Mouse (Mus musculus) retina, adult 2 months (tissue): ENCODE data around the gene Acaca.
"Not testable (repeated sequence)": the region's sequence is repeated elsewhere in the genome, so short reads cannot be mapped to it uniquely, and the experiment has no call there.

Experiments
- DNase-seq: peaks from one replicate; pipeline ENCODE4 v3.0.0-alpha.2; 2012; ENCODE audit warnings: low read depth, low spot score

Gene Acaca

DNA sequence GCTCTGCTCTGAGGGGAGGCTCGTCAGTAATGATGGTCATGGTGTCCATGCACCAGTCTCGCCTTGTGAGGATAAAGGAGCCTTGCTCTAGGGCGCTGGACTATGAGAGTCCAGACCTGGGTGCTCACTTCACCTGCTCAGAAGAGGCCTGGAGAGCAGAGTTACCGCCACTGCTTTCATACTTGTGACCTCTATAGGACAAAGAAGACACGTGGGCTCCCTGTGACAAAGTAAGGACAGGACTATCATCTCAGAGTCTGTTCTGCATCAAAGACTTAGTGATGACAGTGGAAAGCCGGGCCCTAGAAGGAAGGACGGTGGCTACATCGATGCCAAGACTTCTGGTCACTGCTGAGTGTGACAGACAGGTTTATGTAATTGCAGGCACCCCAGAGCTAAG lies 261.7 kb downstream of the Acaca start:
- no peak for DNase-seq

DNA sequence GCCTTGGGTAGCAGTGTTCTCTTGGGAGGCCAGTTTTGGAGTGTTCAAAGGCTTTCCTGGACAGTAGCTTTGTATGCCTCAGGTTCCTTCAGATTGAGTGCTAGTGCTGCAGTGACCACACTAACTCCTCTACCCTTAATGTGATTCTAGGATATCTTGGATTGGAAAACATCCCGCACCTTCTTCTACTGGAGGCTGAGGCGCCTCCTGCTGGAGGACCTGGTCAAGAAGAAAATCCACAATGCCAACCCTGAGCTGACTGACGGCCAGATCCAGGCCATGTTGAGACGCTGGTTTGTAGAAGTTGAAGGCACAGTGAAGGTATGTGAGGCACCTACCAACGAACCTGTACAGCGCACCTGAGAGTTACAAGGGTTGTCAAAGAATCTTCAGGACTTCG lies 262.6 kb downstream of the Acaca start:
- not testable (repeated sequence) for DNase-seq

DNA sequence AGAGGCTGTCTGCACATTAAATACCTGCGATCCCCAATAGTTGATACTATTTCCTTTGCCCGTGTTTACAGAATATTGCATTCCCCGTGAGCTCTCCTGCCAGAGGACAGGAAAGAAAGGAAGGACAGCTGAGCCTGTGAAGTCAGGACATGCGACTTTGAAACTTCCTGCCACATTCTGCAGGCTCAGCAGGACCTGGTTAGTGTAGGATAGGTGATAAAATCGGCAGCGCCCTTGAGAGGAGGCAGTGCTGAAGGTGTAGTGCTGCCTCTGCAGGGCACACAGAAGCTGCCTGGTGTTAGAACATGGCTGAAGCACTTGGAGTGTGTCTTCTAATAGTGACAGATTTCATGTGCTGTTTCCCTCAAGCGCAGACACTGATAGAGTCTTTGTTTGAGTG lies 264.1 kb downstream of the Acaca start:
- no peak for DNase-seq

DNA sequence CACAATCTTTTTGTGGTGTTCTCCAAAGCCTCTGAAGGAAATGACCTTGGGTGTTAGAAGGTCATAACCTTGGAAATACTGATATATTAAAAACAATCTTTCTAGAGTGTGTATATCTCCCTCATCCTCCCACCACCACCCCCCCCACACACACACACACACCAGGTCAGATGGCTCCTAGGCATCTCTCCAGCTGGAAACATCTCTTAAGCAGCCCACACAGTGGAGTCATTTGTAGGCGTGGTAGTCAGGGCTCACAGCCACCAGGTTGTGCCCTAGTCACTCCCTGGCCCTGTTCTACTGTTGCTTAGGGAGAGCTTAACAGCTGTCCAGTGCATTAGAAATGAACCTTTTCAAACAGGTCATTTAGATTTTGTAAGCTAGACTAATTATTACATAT lies 265.5 kb downstream of the Acaca start:
- DNase-seq = no peak

DNA sequence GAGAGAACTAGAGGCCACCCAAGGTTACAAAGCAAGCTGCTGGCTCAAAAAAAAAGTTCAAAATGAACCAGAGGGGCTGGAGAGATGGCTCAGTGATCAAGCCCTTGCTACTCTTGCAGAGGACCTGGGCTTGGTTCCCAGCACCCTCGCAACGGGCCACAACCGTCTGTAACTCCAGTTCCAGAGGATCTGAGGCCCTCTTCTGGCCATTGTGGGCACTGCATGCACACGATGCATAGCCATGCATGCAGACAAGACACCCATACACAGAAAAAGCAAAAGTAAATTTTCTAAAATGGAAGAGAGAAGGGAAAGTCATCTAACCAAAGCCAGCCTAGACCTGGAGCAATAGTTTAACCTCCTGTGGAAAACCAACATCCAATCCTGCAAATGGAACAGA lies 277.3 kb downstream of the Acaca start:
- no peak for DNase-seq

DNA sequence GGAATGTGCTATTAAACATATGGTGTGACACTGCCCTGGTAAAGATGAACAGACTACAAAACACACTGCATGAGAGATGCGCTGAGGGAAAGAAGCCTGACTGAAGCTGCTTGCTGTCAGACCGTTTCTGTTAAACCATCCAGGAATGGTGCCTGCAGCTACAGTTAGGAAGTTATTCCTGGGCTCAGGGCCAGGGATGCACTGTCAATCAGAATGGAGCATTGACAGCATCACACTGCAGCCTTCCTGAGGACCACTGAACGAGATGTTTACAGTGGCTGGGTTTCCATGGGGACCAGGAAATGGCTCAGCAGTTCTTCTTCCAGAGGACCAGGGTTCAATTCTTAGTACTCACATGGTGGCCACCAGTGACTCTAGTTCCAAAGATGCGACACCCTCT lies 280.9 kb downstream of the Acaca start:
- DNase-seq = no peak

DNA sequence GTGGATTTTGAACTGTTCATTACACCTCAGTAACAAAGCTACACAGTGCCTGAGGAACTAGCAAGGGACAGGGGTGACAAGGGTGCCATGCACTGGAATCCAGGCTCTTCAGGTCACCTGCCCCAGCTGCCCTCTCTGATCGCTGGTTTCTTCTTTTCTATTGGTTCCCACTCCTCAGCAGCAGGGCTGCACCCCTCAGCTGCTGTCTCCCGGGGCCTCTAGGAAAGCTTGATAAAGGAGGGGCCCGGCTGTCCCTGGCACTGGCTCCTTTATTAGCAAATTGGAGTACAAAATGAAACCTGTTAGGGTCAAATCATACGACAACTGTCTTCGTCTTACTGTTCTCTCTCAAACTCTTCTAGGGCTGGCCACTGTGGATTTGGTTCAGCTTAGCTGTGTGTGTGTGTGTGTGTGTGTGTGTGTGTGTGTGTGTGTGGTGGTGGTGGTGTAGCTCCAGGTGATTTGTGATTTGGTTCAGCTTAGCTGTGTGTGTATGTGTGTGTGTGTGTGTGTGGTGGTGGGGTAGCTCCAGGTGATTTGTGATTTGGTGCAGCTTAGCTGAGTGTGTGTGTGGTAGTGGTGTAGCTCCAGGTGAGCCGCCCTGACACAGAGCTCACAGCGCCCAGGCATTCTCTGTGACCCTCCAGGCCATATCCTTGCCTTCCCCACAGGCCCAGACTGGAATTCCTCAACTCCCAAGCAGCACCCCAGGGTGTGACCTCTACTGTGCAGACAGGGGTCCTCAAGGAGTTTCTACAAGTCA lies 281.6 kb downstream of the Acaca start:
- no peak for DNase-seq

DNA sequence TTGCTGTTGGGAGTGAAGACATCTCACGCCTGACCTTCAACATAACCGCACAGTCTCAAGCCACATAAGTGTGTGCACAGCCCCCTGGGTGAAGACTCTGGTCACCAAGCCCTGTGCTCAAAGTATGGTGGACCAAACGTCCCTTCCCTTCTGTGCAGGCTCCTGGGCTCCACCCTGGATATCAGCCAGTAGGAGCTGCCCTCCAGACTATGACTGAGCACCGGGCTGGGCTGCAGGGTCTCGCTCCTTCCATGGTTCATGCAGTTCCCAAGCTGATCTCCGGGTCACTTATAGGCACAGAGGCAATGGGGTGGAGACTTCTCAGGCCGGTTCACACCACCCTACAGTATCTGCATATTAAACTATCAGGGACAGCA lies 282.2 kb downstream of the Acaca start:
- no peak for DNase-seq

DNA sequence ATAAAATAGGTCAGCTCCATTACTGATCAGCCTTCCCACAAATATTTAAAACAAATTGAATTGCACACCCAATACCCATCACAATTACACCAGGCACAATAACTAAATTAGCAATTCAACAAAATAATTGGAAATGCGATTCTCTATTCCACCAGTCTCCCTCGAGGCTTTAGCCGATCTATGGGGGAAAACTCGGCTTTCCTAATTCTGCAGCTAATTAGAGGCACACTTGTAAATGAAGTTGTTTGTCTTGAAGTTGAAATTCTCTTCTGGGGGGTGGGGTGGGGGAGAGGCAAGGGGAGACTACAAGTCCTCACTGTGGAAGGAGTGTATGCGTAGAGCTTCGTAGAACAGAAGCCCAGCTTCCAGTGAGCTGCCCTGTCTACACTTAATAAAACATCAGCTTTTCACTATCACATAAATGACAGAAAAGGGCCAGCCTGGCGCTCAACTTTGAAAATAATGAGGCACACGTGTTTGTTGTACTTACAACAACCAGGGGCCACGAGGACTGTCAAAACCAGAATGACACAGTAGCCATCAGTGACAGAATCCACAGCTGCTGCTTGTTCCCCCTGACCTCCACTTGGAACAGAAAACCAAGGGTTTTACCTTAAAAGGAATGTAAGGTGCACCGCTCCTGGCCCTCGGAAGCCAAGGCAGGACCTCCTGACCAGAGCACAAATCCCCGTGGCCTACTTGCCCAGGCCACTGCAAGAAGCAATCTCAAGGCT lies 282.9 kb downstream of the Acaca start:
- no peak for DNase-seq

DNA sequence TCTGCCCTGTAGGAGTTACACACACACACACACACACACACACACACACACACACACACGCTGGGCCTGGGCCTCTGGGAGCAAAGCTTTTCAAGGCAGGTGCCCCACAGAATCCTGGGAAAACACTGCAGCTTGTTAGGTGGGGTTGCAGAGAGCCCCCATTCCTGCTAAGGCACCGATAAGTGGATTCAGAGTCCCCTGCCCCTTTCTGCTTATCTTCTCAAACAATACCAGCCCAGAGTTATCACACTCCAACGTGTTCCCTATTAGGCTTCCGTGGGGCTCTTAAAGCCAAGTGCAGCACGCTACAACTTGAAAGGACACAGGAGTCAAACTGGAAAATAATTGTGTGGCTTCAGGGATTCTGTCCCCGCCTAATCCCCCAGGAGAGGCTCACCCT lies 283.6 kb downstream of the Acaca start:
- no peak for DNase-seq

DNA sequence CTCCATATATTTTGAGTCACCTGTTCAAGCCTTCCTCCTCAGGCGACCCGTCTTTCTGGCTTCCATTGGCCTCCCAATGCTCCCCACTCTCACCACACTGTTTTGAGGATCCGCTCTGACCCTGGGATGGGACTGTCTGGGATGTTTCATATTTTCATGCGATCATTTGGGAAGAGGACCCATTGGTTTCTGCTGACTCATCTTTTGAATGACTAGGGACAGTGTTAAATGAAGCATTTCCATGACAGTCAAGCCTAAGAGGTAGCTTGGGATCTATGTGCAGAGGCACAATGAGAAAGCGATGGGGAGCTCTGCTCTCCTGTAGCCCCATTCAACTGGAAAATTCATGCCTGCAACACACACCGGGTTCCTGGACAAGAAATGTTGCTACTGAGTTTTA lies 291.3 kb downstream of the Acaca start:
- no peak for DNase-seq

DNA sequence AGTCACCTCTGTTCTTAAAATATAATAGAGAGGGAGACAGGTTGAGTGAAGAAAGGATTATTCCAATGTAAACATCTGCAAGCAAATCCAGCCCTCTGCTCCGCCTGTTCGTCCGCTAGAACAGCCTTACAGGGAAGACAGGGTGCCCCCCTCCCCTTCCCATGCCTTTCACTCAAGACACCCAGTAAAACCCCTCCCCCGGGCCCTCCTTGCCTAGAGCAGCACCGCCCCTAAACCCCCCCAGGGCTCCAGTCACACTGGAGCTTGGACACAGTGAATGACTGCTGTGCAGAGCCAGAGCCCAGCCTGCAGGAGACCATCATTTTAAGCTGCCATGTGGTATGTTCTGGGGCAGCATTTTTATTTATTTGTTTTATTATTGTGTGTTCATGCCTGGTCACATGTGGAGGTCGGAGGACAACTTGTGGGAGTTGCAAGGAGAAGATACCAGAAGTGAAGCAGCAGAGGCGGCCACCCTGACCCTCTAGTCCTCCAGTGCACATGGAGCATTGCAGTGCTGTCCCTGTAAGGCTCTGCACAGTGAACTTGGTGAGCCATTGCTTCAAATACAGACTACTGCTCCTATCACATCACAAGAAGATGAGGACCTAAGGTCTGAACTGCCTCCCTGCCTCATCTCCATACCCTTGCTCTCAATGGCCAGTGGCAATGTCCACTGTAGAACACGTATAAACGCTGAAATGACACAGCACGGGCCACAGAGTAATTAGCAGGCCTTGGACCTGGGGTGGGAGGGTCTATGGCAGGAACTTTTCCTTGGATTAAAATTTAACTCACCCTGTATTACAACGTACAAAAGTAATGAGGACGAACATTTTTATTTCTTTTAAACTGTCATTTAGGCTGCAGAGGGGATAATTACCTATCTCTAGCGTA lies 296.5 kb downstream of the Acaca start:
- no peak for DNase-seq

DNA sequence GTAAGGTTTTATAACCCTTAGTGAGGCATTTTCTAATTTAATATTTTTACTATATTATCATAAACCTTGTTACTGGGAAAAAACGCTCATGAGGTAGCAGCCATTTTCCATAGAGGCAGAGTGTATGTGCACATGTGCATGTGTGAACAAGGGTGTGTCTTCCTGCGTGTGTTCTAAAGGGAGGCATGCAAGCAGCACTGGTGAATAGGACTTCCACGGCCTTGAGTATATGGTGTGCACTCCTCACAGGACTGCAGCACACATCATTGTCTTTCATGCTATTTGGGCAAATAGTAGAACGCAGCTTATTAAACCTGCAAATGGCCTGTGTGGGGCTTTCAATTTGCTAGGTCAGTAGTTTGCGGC lies 297.1 kb downstream of the Acaca start:
- no peak for DNase-seq

DNA sequence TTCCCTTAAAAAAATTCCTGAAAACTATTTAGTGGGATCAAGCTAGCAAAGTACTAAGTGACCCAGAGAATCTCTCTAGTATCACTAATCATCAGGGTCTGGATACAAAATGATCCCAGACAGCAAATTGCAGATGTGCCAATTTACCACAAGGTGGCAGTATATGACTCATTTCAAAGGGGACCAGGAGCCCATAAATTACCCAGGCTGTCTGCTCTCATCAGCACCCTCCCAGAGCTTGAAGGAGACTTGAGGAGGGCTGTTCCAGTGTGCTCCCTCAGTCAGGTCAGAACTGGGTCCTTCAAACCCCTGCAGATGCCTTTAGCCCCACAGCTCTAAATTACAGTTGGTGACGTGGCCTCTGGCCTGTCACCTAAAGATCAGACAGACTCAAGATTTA lies 300.1 kb downstream of the Acaca start:
- peak; percentile 41 for DNase-seq

DNA sequence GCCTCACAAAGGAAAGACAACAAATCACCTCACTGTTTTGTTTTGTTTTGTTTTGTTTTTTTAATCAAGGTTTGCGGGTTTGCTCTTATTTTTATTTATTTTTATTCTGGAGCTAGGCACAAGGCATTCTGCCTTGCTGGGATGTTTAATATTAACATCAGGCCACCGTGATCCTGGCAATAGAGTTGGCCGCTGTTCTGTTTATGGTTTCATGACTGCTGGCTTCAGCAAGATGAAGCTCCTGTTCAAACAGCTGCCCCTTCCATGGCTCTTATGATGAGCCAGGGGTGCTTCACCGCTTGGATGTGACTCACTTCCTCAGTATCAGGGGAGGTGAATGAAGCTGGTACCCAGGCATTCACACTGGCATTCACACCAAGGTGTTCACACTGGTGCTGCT lies 300.9 kb downstream of the Acaca start:
- no peak for DNase-seq

DNA sequence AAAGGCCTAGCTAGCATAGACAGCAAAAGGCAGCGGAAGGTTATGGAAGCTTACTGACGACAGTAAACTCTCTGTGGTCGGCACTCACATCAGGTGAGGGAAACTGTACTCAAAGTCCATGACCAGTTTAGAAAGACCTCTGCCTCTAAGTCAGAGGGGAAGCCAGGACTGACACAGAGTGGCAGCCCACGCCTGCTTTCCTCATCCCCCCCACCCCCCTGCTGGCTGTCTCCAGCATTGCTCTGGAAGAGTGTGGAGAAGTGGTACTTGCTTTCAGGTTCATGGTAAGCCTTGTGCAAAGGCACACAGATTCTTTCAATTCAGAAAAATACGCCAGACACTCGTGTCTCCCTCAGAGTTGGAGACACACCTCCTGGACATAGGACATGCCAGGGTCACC lies 305.4 kb downstream of the Acaca start:
- DNase-seq = no peak

DNA sequence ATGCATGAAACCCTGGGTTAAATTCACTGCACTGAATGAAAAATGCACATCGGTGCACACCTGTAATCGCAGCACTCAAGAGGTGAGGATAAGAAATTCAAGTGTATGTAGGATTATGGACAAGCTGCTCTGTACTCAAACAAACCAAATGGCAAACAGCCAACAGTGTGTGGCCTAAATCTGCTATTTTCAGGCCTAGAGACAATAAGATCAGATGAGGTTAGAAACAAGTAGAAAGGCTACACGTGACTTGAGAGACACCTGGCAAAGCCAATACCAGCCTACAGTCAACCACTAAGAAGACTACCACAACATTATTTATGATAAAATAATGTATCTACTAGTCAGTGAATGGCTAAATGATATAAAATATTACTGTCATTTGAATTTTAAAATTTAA lies 310.9 kb downstream of the Acaca start:
- DNase-seq = no peak

DNA sequence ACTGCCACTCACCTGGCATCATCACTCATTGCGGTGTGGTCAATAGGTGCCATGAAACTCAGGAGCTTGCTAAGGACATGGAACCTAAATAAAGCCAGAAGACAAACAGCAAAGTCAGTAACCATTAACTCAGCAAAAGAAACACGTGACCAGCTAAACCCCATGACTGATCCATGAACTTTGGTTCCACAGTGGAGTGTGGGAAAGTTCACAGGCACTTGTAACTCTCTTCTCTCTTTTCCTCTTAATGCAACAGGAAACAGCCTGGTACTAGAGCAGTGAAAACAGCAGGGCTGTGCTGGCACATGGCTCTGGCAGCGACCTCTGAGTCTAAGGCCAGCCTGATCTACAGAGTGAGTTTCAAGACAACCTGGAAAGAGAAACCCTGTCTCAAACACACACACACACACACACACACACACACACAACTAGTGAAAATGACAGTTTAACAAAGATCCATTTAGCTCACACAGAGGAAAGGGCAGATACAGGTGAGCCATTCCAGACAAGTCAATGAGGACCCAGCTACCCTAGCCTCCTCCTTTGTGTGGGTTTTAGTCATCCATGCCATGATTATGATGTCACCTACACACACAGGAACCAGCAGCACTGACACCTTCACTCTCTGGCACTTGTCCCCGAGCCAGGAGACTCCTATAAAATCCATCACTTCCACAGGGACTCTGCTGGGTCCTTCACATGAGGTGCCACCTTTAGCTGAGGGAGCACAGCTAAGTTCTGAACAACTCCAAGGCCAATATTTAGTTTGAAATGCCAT lies 313.3 kb downstream of the Acaca start:
- no peak for DNase-seq
